Mouse (Mus musculus) retina, postnatal 1 day (tissue): ENCODE measurements around the gene Phactr3.

Experiments
- DNase-seq: peaks from one replicate; pipeline ENCODE4 v3.0.0-alpha.2; 2012

Phactr3 gene

GRCm38 (mm10) chr2:178137518-178137917 lies 18.7 kb downstream of the Phactr3 start:
- DNase-seq, result peak; percentile 67

- DNase-seq, result peak; percentile 67
Observed at GRCm38 (mm10) chr2:178141489-178141922, 22.7 kb downstream of the Phactr3 start.

GRCm38 (mm10) chr2:178142291-178143023 lies 23.7 kb downstream of the Phactr3 start:
- peak; percentile 38 for DNase-seq

- DNase-seq, result no peak
Observed at GRCm38 (mm10) chr2:178143024-178143415, 24.2 kb downstream of the Phactr3 start.

GRCm38 (mm10) chr2:178143898-178144297 lies 25.1 kb downstream of the Phactr3 start:
- no peak for DNase-seq

GRCm38 (mm10) chr2:178149312-178149711 lies 30.5 kb downstream of the Phactr3 start:
- no peak for DNase-seq

- no peak for DNase-seq
Observed at GRCm38 (mm10) chr2:178150697-178151096, 31.9 kb downstream of the Phactr3 start.

- no peak for DNase-seq
Observed at GRCm38 (mm10) chr2:178153601-178154000, 34.8 kb downstream of the Phactr3 start.

- no peak for DNase-seq
Observed at GRCm38 (mm10) chr2:178154129-178154528, 35.4 kb downstream of the Phactr3 start.

GRCm38 (mm10) chr2:178154576-178154975 lies 35.8 kb downstream of the Phactr3 start:
- peak; percentile 40 for DNase-seq

GRCm38 (mm10) chr2:178155176-178155916 lies 36.6 kb downstream of the Phactr3 start:
- no peak for DNase-seq

GRCm38 (mm10) chr2:178155917-178156282 lies 37.1 kb downstream of the Phactr3 start:
- DNase-seq, result no peak

- DNase-seq, result no peak
Observed at GRCm38 (mm10) chr2:178158936-178159335, 40.2 kb downstream of the Phactr3 start.

GRCm38 (mm10) chr2:178163981-178164380 lies 45.2 kb downstream of the Phactr3 start:
- DNase-seq, result no peak

GRCm38 (mm10) chr2:178165943-178166342 lies 47.2 kb downstream of the Phactr3 start:
- no peak for DNase-seq

- no peak for DNase-seq
Observed at GRCm38 (mm10) chr2:178169983-178170382, 51.2 kb downstream of the Phactr3 start.

GRCm38 (mm10) chr2:178173951-178174350 lies 55.2 kb downstream of the Phactr3 start:
- DNase-seq, result no peak

- DNase-seq, result peak; percentile 69
Observed at GRCm38 (mm10) chr2:178175286-178175931, 56.6 kb downstream of the Phactr3 start.

GRCm38 (mm10) chr2:178184251-178184650 lies 65.5 kb downstream of the Phactr3 start:
- DNase-seq, result no peak

- DNase-seq, result no peak
Observed at GRCm38 (mm10) chr2:178184862-178185261, 66.1 kb downstream of the Phactr3 start.

GRCm38 (mm10) chr2:178188988-178189387 lies 70.2 kb downstream of the Phactr3 start:
- no peak for DNase-seq

- DNase-seq, result peak; percentile 19
Observed at GRCm38 (mm10) chr2:178192881-178193280, 74.1 kb downstream of the Phactr3 start.

GRCm38 (mm10) chr2:178193445-178193844 lies 74.7 kb downstream of the Phactr3 start:
- no peak for DNase-seq

- DNase-seq, result peak; percentile 57
Observed at GRCm38 (mm10) chr2:178194908-178195307, 76.1 kb downstream of the Phactr3 start.
